Mouse (Mus musculus) stomach, postnatal 0 days (tissue): Measurements from ENCODE around the gene Fbxo21. TPM values are rescaled to one million over a fixed set of nuclear protein-coding genes. Genes with fewer than 3 reads are reported as not detected.

Experiments used
- ATAC-seq: fragments of 200-750 bp; cut with Nextera tagmentation; 2 replicates; pipeline ENCODE4 v1.8.0; 2017; ENCODE audit not compliant: low FRiP score, low TSS enrichment
- DNase-seq: peaks from one replicate; pipeline ENCODE4 v3.0.0-alpha.2; 2016; ENCODE audit warnings: low spot score
- H3K27ac ChIP-seq: fragments of 300-500 bp; sonication (generic); replicated peaks from 2 replicates; pipeline ENCODE4 v1.5.1; 2014; ENCODE audit warnings: mild to moderate bottlenecking, control low read depth
- H3K27me3 ChIP-seq: fragments of 300-500 bp; sonication (generic); 2 replicates; pipeline ENCODE4 v1.6.1; 2014; ENCODE audit warnings: low read length; ENCODE audit not compliant: control insufficient read depth, insufficient read depth
- H3K36me3 ChIP-seq: fragments of 300-500 bp; sonication (generic); 2 replicates; pipeline ENCODE4 v1.6.1; 2014; ENCODE audit warnings: low read length, mixed read lengths; ENCODE audit not compliant: control insufficient read depth, insufficient read depth
- H3K4me1 ChIP-seq: fragments of 300-500 bp; sonication (generic); replicated peaks from 2 replicates; pipeline ENCODE4 v1.6.1; 2014; ENCODE audit warnings: antibody characterized with exemption; ENCODE audit not compliant: control insufficient read depth, insufficient read depth
- H3K4me2 ChIP-seq: fragments of 300-500 bp; sonication (generic); replicated peaks from 2 replicates; pipeline ENCODE4 v1.6.1; 2014; ENCODE audit warnings: low read depth, mild to moderate bottlenecking, control low read depth, moderate library complexity
- H3K4me3 ChIP-seq: fragments of 300-500 bp; sonication (generic); 2 replicates; pipeline ENCODE4 v1.5.1; 2014; ENCODE audit warnings: low read depth, low read length, control low read depth
- H3K9ac ChIP-seq: fragments of 300-500 bp; sonication (generic); 2 replicates; pipeline ENCODE4 v1.6.1; 2014; ENCODE audit warnings: mild to moderate bottlenecking, low read length, control low read depth, mixed read lengths
- H3K9me3 ChIP-seq: fragments of 300-500 bp; sonication (generic); 2 replicates; pipeline ENCODE4 v1.6.1; 2016; ENCODE audit warnings: low read length; ENCODE audit not compliant: control insufficient read depth
- CTCF ChIP-seq: IDR thresholded peaks from 2 replicates; pipeline ENCODE4 v1.5.1; 2016; ENCODE audit warnings: antibody characterized with exemption, low read depth, mild to moderate bottlenecking, moderate library complexity
- EP300 ChIP-seq: optimal IDR thresholded peaks from 2 replicates; pipeline ENCODE3; 2016; ENCODE audit warnings: antibody characterized with exemption
- WGBS: fragments of 180-500 bp; shearing (Covaris S2); extraction: QIAGEN DNeasy Blood & Tissue Kit; methylation state at CpG from one replicate; pipeline ENCODE4 v1.1.7; 2014; 5-methylcytosine and 5-hydroxymethylcytosine counted together
- polyA plus RNA-seq: library from polyadenylated mRNA; unstranded; fragments of >200 nt; fragmentation: Nextera tagmentation; extraction: Ambion mirVana; gene quantifications from 2 replicates; pipeline ENCODE4 v1.2.1, GENCODE M21; 2015

Fbxo21 gene
- polyA plus RNA-seq, 1 experiment from 2014 or later: 19.2 TPM

DNA sequence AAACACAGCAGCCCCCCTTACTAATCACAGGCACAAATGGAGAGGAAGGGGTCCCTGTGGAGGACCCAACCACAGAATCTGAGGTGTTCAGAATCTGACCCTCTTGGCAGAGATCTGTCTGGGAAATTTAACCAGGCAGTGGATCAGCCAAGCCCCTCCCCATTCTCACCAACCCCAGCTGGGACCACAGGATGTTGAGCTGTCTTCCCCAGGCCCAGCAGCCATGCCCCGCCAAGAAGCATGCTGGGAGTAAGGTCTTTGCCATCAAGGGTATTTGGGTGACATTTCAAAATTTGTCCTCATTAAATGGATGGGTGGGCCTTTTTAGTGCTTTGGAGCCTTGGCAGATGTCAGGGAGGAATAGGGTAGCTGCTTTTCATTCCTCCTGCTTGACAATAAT, 22.1 kb upstream of the Fbxo21 start:
- H3K4me3 ChIP-seq: no peak overlapping the region
- no peak overlapping the region for H3K4me2 ChIP-seq
- 88% methylated on average over 1 of the region's 1 CpGs for WGBS
- TF ChIP-seq EP300: no peak
- no peaks in the 10 kb centered on the region for H3K9me3 ChIP-seq
- H3K36me3 ChIP-seq: no peaks in the 10 kb centered on the region
- H3K27me3 ChIP-seq: no peaks in the 10 kb centered on the region
- ATAC-seq: no peak
- no peak for DNase-seq
- no peak overlapping the region for H3K9ac ChIP-seq
- no peak overlapping the region for H3K27ac ChIP-seq
- no peaks in the 10 kb centered on the region for H3K4me1 ChIP-seq

DNA sequence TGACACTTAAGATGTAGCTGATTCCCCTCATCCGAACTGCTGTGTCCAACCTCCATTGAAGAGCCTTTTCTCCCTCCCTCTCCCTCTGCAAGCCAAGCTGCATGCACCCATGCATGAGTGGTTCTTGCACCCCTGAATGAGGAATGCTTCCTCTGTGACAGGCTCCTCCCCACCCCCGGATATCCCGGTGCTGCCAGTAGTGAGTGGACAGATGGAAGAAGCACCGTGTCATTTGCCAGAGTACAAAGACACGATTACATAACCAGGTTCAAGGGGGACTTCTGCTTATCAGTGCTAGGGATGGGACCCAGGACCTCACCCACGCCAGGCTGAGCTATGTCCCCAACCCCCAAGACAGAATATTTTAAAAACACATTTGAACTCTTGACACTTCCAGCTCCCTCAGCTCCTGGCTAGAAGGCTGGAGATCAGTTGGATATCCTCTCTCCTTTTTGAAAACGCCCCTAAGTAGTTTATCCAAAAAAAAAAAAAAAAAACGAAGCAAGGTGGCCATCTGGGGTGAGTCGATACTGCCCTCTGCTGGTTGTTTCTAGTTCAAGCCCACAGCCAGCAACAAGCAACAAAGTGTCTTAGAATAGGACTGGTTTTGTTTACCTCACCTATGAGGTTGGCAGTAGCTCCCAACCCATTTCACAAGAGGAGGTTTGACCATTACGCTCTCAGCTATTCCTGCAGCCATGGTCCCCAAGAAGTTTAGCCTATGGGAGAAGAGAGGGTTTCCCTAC, 20.7 kb upstream of the Fbxo21 start:
- Histone ChIP-seq H3K4me1 (no peaks in the 10 kb centered on the region), H3K4me3 (no peak overlapping the region), H3K36me3 (no peaks in the 10 kb centered on the region), H3K27ac (no peak overlapping the region), H3K9me3 (no peaks in the 10 kb centered on the region), H3K4me2 (no peak overlapping the region), H3K9ac (no peak overlapping the region), H3K27me3 (no peaks in the 10 kb centered on the region)
- 32% methylated on average over 10 of the region's 10 CpGs for WGBS
- ATAC-seq: no peak; the same call in 1 of the 2 replicates
- TF ChIP-seq EP300 (no peak), CTCF (peak; percentile 78)
- DNase-seq: peak; percentile 37

DNA sequence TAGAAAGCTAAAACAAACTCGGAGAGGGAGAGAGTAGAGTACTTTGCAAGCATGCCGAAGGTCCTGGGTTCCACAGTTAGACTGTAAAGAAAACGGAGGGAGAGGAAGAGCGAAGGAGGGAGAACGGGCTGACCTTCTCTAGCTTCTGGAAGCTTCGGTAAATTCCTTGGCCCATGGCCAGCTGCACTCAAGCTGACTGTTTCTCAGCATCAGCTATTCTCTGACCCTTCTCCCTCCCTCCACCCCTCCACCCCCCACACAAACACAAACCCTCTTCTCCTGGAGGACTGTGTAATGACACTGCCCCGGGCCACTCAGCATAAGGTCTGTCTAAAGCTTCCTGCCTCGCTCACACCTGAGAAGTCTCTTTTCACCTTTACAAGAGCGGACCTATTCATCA, 11.8 kb upstream of the Fbxo21 start:
- H3K27me3 ChIP-seq: no peaks in the 10 kb centered on the region
- 32% methylated on average over 9 of the region's 9 CpGs for WGBS
- no peak for DNase-seq
- H3K4me2 ChIP-seq: no peak overlapping the region
- no peaks in the 10 kb centered on the region for H3K4me1 ChIP-seq
- H3K27ac ChIP-seq: no peak overlapping the region
- no peaks in the 10 kb centered on the region for H3K9me3 ChIP-seq
- H3K4me3 ChIP-seq: no peak overlapping the region
- no peak overlapping the region for H3K9ac ChIP-seq
- ATAC-seq: no peak
- TF ChIP-seq EP300 (no peak), CTCF (no peak)
- no peaks in the 10 kb centered on the region for H3K36me3 ChIP-seq

DNA sequence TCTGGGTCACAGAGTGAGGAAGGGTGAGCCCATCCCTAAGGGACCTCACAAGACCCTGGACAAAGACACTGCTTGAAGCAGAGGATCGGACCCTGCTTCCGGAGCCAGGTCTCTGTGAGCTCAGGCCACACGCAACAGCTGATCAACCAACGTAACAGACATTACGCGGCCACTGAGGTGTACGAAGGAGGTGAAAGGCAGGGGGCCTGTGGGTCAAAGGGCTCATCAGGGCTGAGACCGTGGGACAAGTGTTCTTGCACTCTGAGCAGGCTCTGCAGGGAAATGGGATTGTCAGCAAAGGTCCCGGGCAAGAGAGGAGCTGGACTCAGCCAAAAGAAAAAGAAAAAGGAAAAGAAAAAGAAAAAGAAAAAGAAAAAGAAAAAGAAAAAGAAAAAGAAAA, 9.6 kb upstream of the Fbxo21 start:
- ATAC-seq (no peak), DNase-seq (no peak)
- TF ChIP-seq EP300 (no peak), CTCF (no peak)
- WGBS: 69% methylated on average over 9 of the region's 9 CpGs
- H3K4me3 ChIP-seq: no peak overlapping the region
- H3K4me1 ChIP-seq: no peaks in the 10 kb centered on the region
- no peaks in the 10 kb centered on the region for H3K36me3 ChIP-seq
- no peak overlapping the region for H3K9ac ChIP-seq
- no peak overlapping the region for H3K4me2 ChIP-seq
- H3K27me3 ChIP-seq: no peaks in the 10 kb centered on the region
- peak overlapping the region; percentile 45; the same call in 1 of the 2 replicates for H3K27ac ChIP-seq
- no peaks in the 10 kb centered on the region for H3K9me3 ChIP-seq

DNA sequence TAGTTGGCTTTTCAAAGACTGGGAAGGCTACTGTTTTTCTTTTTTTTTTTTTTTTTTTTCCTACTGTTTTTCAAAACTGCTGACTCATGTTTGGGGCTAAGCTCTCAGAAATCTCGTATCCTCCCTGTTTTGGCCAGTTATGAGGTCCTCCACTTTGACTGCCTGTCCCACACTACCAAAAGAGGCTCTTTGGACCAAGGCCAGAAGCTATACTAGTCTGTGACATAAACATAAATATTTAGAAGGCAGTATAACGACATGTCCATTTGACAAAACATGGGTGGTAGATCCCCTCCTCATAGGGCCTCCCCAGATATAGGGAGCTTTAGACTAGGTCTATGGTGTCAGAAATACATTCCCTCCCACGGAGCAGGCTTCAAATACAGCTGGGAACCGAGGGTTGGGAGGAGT, 8.9 kb upstream of the Fbxo21 start:
- 25% methylated on average over 4 of the region's 4 CpGs for WGBS
- no peaks in the 10 kb centered on the region for H3K4me1 ChIP-seq
- H3K27me3 ChIP-seq: no peaks in the 10 kb centered on the region
- ATAC-seq (peak; percentile 57; the same call in 1 of the 2 replicates), DNase-seq (no peak)
- no peak overlapping the region for H3K27ac ChIP-seq
- H3K9ac ChIP-seq: no peak overlapping the region
- H3K36me3 ChIP-seq: no peaks in the 10 kb centered on the region
- TF ChIP-seq EP300 (no peak), CTCF (no peak)
- no peak overlapping the region for H3K4me3 ChIP-seq
- H3K4me2 ChIP-seq: no peak overlapping the region
- H3K9me3 ChIP-seq: no peaks in the 10 kb centered on the region

DNA sequence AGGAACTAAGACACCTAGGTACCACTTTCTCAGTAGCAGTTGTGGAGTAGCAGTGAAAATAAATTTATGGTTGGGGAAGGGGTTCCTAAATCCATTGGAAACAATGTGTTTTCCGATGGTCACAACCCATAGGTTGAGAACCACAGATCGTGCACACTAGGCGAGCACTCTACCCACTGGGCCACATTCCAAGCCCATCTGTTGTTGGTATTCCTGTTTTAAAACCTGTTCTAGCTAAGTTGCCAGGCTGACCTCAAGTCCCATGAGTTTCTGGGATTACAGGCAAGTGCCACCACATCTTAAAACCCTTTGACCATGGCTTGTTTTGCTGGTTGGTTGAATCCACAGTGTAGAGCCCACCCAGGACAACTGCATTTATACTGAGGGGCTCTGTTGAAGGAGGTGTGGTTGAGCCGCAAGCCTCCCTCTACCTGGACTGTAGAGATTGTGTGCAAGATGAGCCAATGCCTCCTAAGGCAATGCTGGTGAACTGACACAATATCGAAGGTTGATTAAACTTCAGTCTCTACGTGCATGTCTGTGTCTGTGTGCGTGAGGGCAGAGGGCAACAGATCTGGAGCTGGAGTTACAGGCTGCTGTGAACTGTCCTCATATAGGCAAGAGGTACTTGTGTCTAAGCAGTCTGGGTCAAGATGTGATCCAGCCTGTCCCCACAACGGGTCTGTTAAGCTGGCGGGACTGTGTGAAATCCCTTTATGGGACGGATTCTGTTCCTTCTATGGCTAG, 6.7 kb upstream of the Fbxo21 start:
- Histone ChIP-seq H3K9ac (no peak overlapping the region), H3K9me3 (no peaks in the 10 kb centered on the region), H3K4me2 (no peak overlapping the region), H3K4me3 (no peak overlapping the region), H3K27ac (no peak overlapping the region), H3K36me3 (no peaks in the 10 kb centered on the region), H3K4me1 (no peaks in the 10 kb centered on the region), H3K27me3 (no peaks in the 10 kb centered on the region)
- DNase-seq (no peak), ATAC-seq (no peak)
- TF ChIP-seq CTCF: no peak
- TF ChIP-seq EP300: no peak
- 80% methylated on average over 10 of the region's 10 CpGs for WGBS
